Mouse (Mus musculus): ENCODE data around the gene Ccnh.
A peak's percentile ranks its signal among the peaks of the same experiment; 100 is the strongest.
"Not testable (repeated sequence)": the region's sequence is repeated elsewhere in the genome, so short reads cannot be mapped to it uniquely, and the experiment has no call there.

The Ccnh gene

GRCm38 (mm10) chr13:85188903-85189643 lies at the start of gene Ccnh:
Ccnh (plus strand) TSS chr13:85189408.
- DNase-seq = peak; percentile 93 to 97

GRCm38 (mm10) chr13:85143361-85143760 lies 45.8 kb upstream of the Ccnh start:
- not testable (repeated sequence) for DNase-seq

DNA sequence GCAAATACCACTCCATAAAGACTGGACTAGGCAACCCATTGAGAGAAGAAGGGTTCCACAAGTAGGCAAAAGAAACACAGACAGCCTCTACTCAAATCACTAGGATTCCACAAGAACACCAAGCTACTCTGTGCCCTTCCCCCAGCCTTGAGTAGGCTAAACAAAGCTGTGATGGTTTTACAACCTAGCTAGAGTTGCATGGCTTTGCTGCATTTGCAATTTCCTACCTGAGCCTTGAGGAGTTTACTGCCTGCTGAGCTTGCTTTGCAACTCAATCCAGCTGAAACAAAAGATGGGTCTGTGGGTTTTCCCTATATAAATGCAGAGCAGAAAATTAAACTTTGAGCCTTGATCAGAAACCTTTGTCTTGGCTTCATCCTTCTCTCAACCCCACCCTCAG lies 42.7 kb upstream of the Ccnh start:
- DNase-seq = no peak

DNA sequence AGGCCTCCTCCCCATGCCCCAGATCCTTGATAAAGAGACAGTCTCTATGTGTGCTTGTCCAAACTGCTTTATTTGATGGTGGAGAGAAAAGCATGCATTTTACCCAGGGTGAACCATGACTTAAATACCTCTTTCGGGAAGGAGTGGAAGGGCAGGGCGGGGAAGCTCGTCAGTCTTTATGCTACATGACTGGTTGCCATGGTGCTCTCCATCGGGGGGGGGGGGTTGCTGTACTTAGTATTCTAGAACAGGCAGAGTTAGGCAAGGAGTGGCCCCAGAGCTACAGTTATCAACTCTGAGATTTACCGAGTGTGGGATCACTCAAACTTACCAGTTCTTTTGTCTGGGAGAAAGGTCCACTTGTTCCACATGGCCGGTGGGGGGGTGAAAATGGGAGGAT lies 34.5 kb upstream of the Ccnh start:
- no peak for DNase-seq

DNA sequence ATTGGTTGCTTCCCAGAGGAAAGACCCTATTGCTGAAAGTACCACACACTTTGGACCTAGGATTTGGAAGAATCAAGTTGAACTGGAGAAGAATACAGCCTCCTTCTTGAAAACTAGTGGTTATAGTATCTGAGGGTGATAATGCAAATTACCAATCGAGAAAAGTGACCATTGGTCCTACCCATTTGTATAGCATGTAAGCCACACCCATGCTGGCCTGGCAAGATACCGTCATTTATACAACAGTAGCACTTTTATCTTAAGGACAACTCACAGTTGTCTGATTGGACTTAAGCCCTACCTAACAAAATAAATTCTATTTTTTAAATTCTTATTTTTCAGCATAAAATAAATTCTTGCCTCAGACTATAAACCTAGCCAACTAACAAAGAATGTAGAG lies 29.2 kb upstream of the Ccnh start:
- DNase-seq = no peak

DNA sequence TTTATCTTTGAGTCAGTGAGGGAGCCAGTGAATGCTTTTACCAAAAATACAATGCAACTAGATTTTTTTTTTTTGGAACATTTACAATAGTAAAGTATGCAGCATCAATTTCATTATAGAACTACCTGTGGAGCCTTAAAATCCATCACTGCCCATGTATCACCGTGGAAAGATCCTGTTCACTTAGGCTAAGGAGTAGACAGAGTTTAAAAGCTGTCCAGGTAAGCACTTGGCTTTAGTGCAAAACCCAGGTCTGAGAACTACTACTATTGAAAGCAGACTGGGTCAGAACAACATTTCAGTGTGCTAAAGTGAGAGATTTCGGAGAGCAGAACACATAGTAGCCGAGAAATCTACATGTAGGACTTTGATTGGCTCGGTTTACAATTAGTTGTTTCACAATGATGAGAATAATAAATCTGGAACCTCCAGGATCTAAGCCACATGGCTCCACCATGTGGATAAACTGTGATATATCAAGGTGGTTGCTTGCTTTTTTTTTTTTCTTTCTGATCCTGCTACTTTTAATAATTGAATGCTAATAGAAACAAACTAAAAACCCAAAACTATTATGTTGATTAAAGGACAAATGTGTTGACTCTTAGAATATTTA lies 24.6 kb upstream of the Ccnh start:
- no peak for DNase-seq

- DNase-seq = peak; percentile 32 to 53
Observed at GRCm38 (mm10) chr13:85189644-85190121, 475 bp downstream of the Ccnh start.

DNA sequence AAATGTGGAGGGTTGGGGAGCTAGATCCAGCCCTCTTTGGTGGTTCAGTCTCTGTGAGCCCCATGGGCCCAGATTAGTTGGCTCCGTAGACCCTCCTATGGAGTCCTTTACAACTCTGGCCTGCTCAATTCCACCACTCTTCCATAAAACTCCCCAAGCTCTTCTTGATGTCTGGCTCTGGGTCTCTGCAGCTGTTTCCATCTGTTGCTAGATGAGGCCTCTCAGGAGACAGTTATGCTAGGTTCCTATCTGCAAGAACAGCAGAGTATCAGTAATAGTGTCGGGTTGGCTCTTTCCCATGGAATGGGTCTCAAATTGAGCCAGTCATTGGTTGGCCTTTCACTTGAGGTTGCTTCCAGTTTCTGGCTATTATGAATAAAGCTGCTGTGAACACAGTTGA lies 2.0 kb downstream of the Ccnh start:
- DNase-seq = no peak

- no peak for DNase-seq
Observed at GRCm38 (mm10) chr13:85207493-85207892, 18.3 kb downstream of the Ccnh start.

- no peak for DNase-seq
Observed at GRCm38 (mm10) chr13:85208656-85209055, 19.4 kb downstream of the Ccnh start.

- DNase-seq = no peak
Observed at GRCm38 (mm10) chr13:85210353-85210752, 21.1 kb downstream of the Ccnh start.

DNA sequence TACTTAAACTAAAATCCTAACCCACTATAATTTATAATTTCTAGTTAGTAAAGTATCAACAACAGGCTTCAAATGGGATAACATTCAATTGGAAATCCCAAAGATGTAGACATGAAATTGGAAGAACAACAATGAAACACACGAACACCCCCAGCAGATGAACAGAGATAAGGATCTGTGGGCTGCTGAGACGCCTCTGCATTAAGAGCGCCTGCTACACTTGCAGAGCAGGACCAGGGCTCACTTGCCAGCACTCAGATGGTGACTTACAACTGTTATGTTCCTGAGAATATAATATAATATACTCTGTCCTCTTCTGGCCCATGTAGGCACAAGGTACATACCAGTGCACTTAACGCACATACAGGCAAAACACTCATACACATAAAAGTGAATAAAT lies 29.4 kb downstream of the Ccnh start:
- DNase-seq = no peak

DNA sequence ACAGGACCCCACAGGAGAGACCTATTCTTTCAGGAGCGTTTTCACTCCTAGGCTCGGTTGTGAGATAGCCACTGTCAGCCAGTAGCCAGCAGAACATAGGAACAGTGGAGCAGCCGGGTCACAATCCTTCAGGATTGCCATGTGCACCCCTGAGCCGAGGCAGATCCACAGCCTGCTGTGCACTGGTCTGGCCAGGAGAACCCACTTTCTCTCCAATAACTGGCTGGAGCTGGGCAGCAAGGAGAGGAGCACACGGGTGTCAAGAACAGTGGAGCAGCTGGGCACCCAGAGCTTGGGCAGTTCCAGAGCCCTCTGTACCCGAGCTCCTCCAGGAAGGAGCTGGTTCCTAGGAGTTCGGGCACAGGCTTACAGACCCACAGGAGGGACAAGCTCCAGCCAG lies 49.6 kb downstream of the Ccnh start:
- DNase-seq = no peak
